In the genomic region with DNA sequence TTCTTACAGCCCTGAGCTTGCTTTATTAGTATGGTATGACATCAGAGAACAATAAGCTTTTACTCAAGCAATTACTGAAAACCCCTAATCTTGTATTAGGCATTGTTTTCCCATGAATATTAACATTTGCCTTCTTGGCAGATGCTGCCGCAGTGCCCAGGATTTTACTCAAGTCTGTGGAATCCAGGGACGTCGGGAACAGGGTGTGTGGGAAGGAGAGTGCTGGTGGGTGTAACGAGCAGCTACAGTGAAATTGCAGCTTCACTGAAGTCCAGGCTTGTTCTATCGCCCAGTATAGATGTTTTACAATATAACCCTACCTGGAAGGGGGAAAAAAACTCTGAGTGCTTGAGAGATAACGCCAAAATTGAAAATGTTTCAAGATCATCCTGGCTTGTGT, we compare ENCODE assay signal across 28 mouse cellular contexts. TPM values are rescaled to one million over a fixed set of nuclear protein-coding genes. Genes with fewer than 3 reads are reported as not detected.
A peak's percentile ranks its signal among the peaks of the same experiment; 100 is the strongest.
DNase-seq lines count a peak whose midpoint lies in the region; ATAC-seq lines count a peak whose summit lies in the region.
"Had no signal": no experiment of that assay in that cellular context is flagged by ENCODE, and none has a peak within 500 bp of the region (broad histone marks: within the 10 kb centered on the region; RNA-seq: fewer than 3 reads in every experiment).

No protein-coding gene starts in this region.

- WGBS in kidney, embryonic 14.5 days: 79% methylated on average over 6 of the region's 6 CpGs

- H3K27ac ChIP-seq in kidney, embryonic 14.5 days (ENCODE audit: low read depth, low read length): no peak overlapping the region
- H3K27ac ChIP-seq: embryonic facial prominence, embryonic 12.5 days; forebrain, embryonic 15.5 days; heart, embryonic 13.5 days; hindbrain, embryonic 13.5 days; limb, embryonic 10.5 days; stomach, embryonic 15.5 days had no signal

- H3K4me1 ChIP-seq in kidney, embryonic 14.5 days (ENCODE audit: control insufficient read depth, insufficient read depth, low read length): no peaks in the 10 kb centered on the region
- H3K4me1 ChIP-seq: embryonic facial prominence, embryonic 12.5 days; forebrain, embryonic 15.5 days; heart, embryonic 13.5 days; hindbrain, embryonic 13.5 days; limb, embryonic 10.5 days; stomach, embryonic 15.5 days had no signal

- intact Hi-C loops in left cerebral cortex, postnatal 25 days (cut with DNase I): loop anchor here (5.0 kb wide), 2 partner anchors 300 to 495 kb away; no protein-coding TSS in a partner anchor

- peaks cover 2% of the 10 kb centered on the region; the same call in 1 of the 2 replicates for H3K9me3 ChIP-seq in kidney, embryonic 14.5 days (ENCODE audit: control insufficient read depth, low read length)
- H3K9me3 ChIP-seq: embryonic facial prominence, embryonic 12.5 days; forebrain, embryonic 15.5 days; hindbrain, embryonic 13.5 days; limb, embryonic 10.5 days; stomach, embryonic 15.5 days had no signal

- H3K4me2 ChIP-seq in kidney, embryonic 14.5 days (replicated peaks; ENCODE audit: low read depth, low read length): no peak overlapping the region
- H3K4me2 ChIP-seq: embryonic facial prominence, embryonic 12.5 days; forebrain, embryonic 15.5 days; heart, embryonic 13.5 days; hindbrain, embryonic 13.5 days; stomach, embryonic 15.5 days had no signal

- no peaks in the 10 kb centered on the region for H3K27me3 ChIP-seq in kidney, embryonic 14.5 days (ENCODE audit: control insufficient read depth, insufficient read depth, low read length)
- H3K27me3 ChIP-seq: embryonic facial prominence, embryonic 12.5 days; forebrain, embryonic 15.5 days; heart, embryonic 13.5 days; hindbrain, embryonic 13.5 days; stomach, embryonic 15.5 days had no signal

- no peak overlapping the region for H3K9ac ChIP-seq in kidney, embryonic 14.5 days (ENCODE audit: low read depth, low read length)
- H3K9ac ChIP-seq: embryonic facial prominence, embryonic 12.5 days; forebrain, embryonic 15.5 days; heart, embryonic 13.5 days; hindbrain, embryonic 13.5 days; liver, postnatal 0 days; stomach, embryonic 15.5 days had no signal

- DNase-seq in layer of hippocampus, adult 18-20 months (ENCODE audit: low spot score in 2 of 2): peak; percentile 30 to 60
- DNase-seq in layer of hippocampus, postnatal 25 days (ENCODE audit: extremely low spot score in 1 of 2, low spot score in 1 of 2): no peak
- peak; percentile 56 to 65 for DNase-seq in right cerebral cortex, postnatal 10 days (ENCODE audit: low spot score in 2 of 2)
- no peak for DNase-seq in right cerebral cortex, postnatal 14 days
- DNase-seq in left cerebral cortex, postnatal 25 days (ENCODE audit: low spot score in 2 of 2): peak; percentile 43 to 80
- DNase-seq: cerebellum, adult 11 months; cerebellum, postnatal 10 days; gastrocnemius, postnatal 14 days; heart, adult 18-20 months; kidney, adult 2 months; kidney, postnatal 36 days; liver, postnatal 0 days; lung, postnatal 10 days; retina, postnatal 1 day; thymus, adult 2 months had no signal

- H3K4me3 ChIP-seq in kidney, embryonic 14.5 days (ENCODE audit: low read length): no peak overlapping the region
- H3K4me3 ChIP-seq: embryonic facial prominence, embryonic 12.5 days; erythroblast, embryonic 14.5 days; forebrain, embryonic 15.5 days; heart, embryonic 13.5 days; hindbrain, embryonic 13.5 days; limb, embryonic 10.5 days; stomach, embryonic 15.5 days had no signal

- no peaks in the 10 kb centered on the region for H3K36me3 ChIP-seq in kidney, embryonic 14.5 days (ENCODE audit: control insufficient read depth, insufficient read depth, low read length)
- H3K36me3 ChIP-seq: embryonic facial prominence, embryonic 12.5 days; forebrain, embryonic 15.5 days; heart, embryonic 13.5 days; hindbrain, embryonic 13.5 days; limb, embryonic 10.5 days; stomach, embryonic 15.5 days had no signal

- ATAC-seq in megakaryocyte, adult 5-6 weeks (ENCODE audit: poor library complexity, severe bottlenecking): no peak
- ATAC-seq in kidney, embryonic 14.5 days (ENCODE audit: low FRiP score, low TSS enrichment): no peak
- ATAC-seq: forebrain, embryonic 15.5 days; inflammation-experienced regulatory T-cells, adult 6 months; liver, postnatal 0 days; midbrain, embryonic 16.5 days had no signal

RNA-seq across cellular contexts. Expression of a gene that starts 32.0 kb away (rescaled TPM):
- 1 to 10 TPM in 1 of 2 experiments, under 1 TPM in 1; 0.72 to 1.0 TPM for total RNA-seq in layer of hippocampus, adult 18-20 months (2021)
- total RNA-seq in layer of hippocampus, postnatal 25 days (2021): under 1 TPM; 0.40 to 0.54 TPM
- under 1 TPM; 0.27 to 0.53 TPM for total RNA-seq in left cerebral cortex, postnatal 25 days (2021)
- not detected in 2 replicates for total RNA-seq in megakaryocyte, adult 5-6 weeks (2015)
- total RNA-seq in megakaryocyte, adult 5-6 weeks (2017): not detected in 2 replicates
- 0.07 and 0.20 TPM in 2 replicates for polyA plus RNA-seq in kidney, embryonic 14.5 days (2014; fragmentation: Nextera tagmentation; extraction: Ambion mirVana)
- total RNA-seq: megakaryocyte-erythroid progenitor cell, adult 5-6 weeks had no signal
- polyA plus RNA-seq: C2C12; erythroblast, embryonic 14.5 days; hindbrain, embryonic 13.5 days; inflammation-experienced regulatory T-cells, adult 6 months; liver, postnatal 0 days had no signal

Comparison
In these comparisons a context has a peak if more than half of its experiments do, and no peak if none do; other contexts are left out.
1. DNase-seq: peak in layer of hippocampus, adult 18-20 months (2 of 2), right cerebral cortex, postnatal 10 days (2 of 2) and left cerebral cortex, postnatal 25 days (2 of 2); none in layer of hippocampus, postnatal 25 days (0 of 2) and right cerebral cortex, postnatal 14 days (single experiment).